Mouse (Mus musculus) NIH3T3 (cell line): ENCODE results near the gene Tmub2.

Experiments used
- DNase-seq: peaks from one replicate; pipeline ENCODE4 v3.0.0-alpha.2; 2012; ENCODE audit warnings: low read depth

The Tmub2 gene

DNA sequence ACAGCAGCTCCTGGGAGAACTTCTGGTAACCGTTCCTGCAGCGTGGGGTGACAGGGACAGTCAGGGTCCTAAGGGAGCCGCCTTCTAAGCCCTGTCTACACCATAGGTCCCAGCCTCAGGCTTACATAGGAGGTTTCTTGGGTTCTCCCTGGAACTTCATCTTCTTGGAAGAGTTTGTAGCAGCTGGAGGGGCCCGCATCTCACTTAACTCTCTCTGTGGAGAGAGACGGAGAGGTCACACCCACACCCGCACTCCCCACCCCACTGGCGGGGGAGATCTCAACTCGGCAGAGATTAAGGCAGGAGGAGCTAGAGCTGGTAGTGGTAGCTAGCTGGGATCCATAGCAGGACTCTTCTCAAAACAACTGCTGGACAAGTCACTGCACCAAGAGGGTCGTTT, 23.4 kb downstream of the Tmub2 start:
- no peak for DNase-seq

DNA sequence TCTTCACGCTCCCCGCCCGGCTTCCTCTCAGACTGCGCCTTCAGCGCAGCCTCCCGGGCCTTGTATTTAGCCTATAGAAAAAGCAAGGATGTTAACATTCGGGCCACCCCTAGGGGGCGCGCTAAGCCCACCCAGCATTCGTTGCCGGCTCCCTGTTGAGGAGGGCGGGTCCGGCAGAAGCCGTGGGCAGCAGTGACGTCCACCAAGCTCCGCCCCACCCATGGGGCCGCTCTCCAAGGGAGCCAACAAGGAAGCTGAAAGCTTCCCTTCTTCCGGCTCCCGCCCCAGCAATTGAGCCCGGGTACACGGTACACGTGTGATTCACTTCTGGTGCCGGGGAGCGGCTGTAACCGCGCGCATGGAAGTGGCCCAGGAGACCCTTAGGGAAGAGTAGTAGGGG, 24.2 kb downstream of the Tmub2 start:
- peak; percentile 99 for DNase-seq

DNA sequence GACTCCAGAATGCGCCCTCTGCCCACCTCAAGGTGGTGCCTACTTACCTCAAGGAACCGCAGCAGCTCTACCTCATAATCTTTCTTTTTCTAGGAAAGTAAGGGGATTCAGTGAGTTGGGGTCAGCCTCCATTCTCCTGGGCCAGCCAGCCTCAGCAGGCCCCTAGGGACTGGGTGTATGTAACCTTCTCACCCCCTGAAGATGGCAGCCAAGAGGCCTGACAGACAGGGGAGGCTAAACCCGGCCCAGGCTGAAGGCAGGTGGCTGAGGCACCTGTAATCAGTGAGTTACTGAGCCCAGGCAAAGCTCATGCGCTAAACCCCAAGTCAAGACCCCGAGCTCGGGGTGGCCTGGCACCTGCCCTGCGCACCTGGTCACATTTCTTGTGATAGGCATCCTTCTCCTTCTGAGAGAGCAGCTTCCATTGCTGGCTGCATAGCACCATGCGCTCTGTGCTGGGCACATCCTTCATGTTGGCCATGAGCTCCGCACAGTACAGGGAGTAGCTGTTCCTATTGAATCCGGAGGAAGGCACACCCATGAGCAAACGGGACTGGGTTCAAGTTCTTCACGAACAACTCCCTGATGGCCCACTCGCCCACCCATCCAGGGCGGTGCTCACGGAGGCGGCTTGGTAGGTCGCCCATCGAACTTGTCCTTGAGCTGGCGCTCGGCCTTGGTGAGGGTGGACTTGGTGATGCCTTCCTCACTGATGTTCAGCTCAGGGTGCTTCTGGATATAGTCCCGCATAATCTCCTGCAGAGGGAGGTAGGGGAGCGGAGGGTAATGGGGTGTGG, 25.3 kb downstream of the Tmub2 start:
- no peak for DNase-seq

DNA sequence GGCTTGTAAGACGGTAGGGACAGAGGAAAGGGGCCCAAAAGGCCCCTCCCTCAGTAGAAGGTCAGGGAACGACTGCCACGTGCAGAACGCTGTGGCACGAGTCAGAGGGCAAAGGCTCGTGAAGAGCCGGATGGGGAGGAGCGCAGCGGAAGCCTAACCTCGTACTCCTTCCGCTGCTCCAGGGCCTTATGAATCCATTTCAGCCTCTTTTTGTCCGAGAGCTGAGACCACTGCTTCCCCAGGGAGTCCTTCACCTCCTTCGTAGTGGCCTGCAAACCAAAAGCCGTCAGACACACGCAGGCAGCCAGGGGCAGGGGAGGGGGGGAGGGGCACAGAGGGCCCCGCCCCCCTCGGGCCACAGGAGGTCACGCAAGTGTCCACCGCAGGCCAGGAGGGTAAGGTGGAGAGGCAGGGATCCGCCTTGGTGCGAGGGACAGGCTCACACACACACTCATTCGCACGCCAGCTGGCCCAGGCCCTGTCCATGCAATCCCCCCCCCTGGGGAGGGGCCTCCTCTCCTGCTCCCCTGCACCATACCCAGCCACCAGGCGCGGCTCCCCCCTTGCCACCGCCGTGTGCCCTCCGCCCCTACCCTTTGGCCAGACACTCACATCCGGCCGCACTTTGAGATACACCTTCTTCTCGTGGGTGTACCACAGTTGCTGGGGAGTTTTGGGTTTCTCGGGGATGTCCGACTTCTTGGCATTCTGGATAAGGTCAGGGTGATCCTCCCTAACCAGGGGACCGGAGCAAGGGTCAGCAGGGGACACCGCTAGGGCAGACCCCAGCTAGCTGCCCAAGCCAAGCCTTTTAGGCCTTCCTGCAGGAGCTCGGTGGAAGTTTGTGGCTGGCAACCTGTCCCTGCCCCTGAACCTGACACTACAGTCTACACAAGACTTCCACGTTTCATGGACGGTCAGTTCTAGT, 26.3 kb downstream of the Tmub2 start:
- DNase-seq = no peak

DNA sequence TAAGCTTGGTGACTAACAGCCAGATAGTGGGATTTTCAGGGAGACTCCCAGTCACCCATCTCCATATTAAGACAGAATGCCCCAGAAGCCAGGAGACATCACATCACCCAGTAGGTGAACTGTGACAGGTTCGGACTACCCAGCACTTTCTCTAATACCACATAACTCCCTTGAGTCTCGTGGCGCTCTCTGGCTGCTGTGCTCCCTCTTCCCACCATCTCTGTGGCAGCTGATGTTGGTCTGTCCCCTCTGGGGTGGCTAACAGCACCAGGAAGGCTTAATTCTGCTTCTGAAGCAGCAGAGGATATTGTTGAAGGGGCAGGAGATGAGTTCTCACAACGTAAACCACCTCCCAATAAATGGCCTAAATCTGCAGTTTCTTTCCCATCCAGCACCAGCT, 27.2 kb downstream of the Tmub2 start:
- DNase-seq = no peak

DNA sequence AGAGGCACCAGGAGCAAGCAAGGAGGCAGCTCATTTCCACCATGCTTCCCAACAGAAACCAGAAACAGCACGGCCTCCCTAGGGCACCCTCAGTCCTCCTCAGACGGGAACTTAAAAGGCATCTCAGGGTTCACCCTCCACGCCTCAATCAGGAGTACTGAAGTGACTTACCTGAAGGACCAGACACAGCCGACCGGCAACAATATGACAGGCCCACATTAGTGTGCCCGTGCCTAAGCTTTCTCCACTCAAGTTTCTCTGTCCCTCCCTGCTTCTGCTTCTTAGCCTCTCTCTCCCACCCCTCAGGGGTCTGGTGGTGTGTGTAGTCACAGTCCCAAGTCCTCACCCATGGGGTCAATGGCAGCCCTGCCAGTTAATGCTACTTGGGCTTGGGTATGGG, 27.9 kb downstream of the Tmub2 start:
- no peak for DNase-seq

DNA sequence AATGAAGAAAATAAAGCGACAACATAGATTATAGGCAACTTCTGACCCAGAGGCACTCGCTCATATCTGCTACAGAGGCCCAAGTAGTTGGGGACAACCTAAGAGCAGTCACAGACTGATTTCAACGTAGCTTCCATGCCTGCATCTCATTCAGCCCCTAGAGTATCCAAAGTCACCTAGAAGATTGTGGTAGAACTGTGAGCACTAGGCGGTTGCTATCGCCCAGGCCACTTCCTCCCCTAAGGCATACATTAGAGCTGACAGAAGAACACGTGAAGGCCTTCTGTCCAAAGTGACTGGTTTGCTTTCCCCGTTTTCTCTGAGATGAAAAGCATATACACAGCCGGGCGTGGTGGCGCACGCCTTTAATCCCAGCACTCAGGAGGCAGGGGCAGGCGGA, 29.6 kb downstream of the Tmub2 start:
- DNase-seq = no peak

DNA sequence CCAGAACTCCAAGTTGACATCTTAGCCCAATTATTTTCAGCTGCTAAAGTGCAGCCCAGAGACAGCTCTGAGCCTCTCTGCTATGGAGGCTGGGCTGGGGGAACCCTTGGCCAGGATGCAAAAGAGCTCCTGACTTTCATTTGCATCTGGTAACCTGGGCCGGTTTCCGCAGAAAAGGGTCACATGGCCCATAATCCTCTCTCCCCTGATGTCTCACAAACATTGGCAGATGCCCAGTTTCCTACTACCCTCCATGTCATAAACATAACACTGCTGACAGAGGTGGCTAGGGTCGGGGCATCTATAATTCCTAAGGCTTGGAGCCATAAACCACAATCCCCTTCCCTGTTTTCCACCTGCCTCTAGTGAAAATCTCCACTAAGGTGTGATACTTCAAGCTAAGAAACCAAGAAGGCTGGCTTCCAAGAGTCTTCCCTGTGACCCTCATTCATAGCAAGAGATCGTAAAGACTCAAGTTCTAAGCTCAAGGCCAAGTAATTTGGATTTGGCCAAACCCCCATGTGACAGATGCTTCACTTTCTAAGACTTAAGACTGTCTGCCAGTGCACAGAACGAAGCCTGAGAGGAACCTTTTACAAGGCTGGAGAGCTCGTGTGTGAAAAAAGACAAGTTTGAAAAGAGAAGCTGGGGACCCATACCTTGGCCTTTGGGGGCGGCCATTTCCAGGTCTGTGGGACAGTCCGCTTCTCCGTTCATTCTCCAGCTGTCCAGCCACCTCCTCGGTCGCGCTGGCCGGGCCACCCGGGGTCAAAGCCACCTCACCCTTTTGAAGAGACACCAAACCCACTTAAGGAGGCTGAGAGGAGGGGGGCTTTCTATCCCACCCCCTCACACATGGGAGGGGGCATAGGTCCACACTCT, 31.2 kb downstream of the Tmub2 start:
- peak; percentile 57 for DNase-seq

DNA sequence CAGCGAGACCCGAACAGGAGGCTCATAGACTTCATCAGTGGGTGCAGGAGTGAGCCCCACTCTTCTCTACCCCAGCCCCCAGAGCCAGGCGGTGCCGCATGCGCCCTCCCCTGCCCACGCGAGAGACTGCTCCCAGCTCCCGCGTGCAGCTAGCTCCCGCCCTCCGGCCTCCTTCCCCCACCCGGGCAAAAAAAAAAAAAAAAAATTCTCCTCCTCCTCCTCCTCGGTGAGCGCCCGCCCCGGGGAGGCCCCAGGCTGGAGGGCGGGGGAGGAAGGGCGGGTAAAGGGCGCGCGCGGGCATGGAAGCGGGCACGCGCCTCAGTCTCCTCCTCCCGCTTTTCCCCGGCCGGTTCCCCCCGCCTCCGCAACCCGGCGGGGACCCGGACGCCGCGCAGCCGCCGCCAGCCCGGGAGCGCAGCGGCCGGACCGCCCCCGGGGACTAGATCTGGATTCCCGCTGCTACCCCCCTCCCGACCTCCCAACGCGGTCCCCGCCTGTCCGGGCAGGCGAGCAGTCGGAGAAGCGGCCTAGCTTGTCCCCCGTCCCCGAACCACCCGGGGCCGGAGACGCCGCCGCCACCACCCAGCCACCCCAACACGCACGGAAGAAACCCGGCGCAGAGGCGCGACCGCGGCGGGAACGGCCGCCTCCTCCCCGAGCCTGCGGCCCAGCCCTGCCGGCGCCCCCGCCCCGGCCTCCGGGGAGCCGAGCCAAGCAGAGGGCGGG, 32.0 kb downstream of the Tmub2 start:
- DNase-seq = peak; percentile 94

DNA sequence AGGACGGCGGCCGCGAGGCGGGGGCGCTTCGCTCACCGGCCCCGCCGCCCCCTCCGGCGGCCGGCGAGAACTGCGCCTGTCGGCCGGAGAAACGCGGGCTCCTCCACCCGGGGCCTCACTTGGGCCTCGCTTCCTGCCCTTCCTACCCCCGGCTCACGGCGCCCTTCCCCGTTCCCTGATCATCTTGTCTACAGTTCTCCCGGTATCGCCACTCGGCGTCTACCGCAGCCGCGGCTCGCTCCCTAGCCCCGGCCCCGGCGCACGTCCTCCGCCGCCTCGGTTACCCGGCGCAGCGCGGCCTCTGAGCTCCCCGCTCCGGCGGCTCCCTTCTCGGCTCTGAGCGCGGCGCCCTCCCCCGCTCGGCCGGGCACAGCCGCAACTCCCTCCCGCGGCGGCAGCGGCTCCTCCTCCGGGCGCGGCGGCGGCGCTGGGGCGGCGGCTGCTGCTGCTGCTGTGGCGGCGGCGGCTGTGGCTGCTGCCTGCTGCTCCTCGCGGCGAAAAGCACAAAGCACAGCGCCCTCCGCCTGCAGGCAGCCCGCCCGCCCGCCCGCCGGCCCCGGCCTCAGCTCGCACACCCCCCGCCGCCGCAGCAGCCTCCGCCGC, 32.7 kb downstream of the Tmub2 start:
- peak; percentile 85 for DNase-seq

DNA sequence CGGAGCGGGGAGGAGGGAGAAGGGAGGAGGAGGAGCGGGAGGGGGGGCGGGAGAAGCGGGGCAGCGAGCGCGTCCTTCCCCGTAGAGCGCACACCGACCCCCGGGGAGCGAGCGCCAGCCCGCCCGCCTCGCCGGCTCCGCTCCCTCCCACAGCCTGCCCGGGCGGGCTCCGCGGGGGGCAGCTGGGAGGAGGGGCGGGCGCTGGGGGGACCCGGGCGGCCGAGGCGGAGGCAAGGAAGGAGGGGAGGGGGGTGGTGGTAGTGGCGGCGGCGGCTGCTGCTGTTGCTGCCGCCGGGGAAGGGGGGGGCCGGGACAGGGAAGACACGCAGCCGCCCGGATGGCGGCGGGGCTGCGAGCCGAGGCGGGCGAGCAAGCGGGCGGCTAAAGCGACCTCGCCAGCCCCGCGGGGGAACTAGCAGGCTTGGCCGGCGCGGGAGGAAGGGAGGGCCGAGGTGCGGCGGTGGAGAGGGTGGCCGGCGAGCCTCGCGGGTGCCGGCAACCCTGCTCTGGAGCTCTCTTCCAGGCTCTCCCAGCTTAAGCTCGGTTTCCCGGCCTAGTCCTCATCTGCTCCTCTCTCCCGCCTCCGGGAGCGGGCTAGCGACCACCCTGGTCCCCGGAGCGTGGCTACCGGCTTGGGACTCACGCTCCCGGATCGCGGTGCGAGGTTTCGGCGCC, 33.3 kb downstream of the Tmub2 start:
- peak; percentile 85 for DNase-seq

DNA sequence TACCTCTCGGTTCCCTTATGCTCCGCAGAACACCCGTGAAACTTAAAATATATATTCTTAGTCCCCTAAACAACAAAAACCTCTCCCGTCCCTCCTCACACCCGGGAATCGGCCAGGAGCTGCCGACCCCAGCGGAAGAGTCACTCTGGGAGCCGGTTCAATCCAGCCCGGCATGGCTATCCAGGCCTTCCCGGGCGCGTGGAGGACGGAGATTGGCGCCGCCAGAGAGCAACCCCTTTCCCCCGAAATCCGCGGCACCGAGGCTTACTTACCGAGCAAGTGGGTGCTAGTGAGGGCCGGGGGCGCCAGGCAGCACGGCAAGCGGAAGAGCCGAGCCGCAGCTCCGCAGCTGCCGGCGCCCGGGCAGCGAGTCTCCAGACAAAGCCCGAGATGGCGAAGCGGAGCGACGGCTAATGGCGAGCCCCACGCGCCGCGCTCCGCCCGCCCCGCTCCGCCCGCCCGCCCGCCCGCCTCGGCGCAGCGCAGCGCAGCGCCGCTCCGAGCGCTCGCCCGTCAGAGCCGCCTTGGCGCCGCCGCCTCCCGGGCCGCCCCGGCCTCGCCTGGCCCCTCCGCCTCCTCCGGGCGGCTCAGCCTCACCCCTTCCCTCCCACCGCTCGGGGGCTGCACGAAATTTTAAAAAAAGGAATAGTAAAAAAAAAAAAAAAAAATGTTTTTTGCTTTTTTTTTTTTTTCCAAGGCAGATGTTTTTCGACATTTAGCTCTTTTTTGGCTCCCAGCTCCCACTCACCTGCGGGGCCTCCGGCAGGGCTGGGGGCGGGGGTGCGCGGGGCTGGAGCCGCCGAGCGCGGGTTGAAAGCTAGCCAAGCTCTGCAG, 34.1 kb downstream of the Tmub2 start:
- DNase-seq = peak; percentile 81

DNA sequence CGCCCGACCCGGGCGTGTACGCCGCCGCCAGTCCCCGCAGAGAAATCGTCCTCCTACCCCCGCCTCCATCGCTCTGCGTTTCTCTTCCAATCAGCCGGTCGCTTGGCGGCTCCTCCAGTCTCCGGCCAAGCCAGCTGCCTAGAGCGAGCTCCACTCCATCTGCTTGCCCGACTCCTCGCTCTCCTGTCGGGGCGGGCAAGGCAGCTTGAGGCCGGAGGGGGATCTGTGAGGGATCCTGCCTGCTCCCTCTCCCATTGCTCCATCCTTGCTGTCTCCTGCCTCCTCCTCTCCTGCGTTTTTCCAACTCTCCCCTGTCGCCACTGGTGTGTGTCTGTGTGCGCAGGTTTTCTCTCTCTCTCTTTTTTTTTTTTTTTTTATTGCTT, 34.7 kb downstream of the Tmub2 start, which contains the start of gene Ubtf:
Gene Ubtf (minus strand): TSS at position 333 of the 383 bp plus-strand sequence.
- DNase-seq = peak; percentile 90

DNA sequence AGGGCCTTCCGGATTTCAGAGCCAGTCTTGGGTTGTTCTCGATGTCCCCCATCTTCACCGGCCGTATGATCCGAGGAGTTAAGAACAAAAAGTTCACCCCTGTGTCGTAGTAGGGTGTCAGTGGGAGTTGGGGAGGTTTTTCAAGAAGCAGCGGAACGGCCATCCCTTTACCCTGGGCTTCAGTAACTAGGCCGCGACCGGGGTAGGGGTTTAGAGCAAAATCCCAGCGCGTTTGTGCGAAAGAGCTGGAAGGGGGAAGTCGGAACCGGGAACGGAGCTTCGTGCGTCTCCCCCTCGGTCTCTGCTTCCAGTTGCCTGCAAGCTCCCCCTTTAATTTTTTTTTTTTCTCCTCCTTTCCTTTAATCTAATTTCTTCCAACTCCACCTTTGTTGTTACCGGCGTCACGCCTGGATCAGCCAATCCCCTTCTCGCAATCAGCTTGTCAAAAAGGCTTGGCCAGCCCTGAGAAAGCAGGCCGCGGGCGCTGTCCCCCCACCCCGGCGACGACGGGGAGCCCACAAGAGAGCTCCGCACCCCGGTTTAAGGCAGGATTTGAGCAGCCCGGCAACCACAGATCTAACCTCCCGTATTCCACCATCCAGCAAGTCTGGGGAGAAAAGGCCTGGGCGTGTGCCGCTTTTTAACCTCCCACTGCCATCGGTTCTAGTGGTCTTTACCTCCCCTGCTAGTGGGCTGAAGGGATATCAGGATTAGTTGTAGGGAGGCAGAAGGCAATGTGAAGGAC, 35.4 kb downstream of the Tmub2 start:
- peak; percentile 92 for DNase-seq

DNA sequence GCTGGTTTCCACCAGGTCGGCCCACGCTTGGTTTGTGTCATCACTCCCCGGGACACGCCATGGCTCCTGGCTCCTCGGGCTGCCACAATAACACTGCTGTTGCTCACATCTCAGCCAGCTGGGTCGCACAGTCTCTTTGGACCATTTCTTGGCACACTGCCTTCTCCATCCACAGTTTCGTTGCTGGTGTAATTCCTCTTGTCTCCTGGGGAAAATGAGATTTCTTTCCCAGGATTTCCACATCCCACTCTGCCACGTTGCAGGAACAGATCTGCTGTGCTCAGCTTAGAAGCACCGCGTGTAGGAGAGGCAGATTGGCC, 35.9 kb downstream of the Tmub2 start:
- DNase-seq = peak; percentile 92

DNA sequence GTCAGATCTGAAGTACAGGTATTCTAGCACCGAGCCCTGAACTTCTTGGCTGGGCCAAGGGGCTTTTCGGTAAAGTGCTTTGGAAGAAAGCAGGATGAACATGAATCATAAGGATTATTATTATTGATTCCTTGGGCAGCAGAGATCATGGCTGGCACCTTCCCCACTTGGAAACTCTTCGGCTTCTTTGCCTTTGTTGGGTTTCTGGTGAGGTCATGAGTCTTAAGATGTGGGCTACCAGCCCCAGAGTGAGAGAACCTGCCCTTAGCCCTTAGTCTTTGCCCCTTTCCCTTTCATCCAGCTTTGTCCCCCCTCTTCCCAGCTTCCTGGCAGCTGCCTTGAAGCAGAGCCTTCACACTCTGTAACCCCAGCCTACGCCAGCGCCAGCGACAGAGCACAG, 37.2 kb downstream of the Tmub2 start:
- DNase-seq = no peak

DNA sequence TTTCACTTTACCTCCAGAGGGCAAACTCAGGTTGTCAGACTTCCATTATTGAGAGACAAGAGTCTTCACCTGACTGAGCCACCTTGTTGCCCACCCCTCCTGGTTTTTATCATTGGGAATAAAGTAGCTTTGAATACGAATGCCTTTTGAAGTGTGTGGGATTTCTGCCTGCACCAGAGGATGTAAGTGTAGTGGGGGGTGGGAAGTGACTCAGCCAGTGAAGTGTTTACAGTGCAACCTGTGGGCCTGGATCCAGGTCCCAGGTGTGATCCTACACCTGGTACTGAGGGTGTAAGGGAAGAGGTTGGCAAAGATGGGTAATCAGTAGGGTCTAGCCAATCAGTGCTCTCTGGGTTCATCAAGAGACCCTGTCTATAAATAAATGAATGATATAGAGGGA, 38.8 kb downstream of the Tmub2 start:
- DNase-seq = no peak

DNA sequence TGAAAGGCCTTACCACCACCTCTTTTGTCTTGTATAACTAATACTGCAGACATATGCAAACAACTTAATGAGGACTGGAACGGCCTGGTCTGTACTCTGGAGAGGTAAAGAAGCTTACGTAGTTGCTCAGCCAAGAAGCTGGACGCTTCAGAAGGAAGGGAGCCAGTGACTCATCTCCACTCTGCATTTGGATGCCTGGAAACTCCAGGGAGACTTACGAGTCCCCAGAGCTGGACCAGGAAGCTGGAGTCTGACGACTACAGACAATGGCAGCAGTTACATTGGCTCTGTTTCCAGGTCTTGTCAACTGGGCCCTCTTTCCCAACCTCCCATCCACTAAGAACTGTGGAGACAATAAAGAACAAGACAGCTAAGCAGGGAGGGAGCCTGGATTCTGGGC, 42.5 kb downstream of the Tmub2 start:
- peak; percentile 73 for DNase-seq

DNA sequence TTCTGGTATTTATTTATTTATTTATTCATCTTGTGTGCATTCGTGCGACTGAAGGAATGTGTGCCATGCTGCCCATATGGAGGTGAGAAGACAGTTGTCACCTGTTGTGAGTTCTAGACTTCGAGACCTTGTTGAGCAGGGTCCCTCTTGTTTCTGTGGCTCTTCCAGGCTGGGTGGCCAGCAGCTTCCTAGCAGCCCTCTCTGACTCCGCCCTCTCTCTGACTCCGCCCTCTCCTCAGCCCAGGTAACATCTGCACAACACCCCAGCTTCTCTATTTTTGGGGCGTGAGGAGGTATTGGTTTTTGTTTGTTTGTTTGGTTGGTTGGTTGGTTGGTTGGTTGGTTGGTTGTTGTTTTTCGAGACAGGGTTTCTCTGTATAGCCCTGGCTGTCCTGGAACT, 43.1 kb downstream of the Tmub2 start:
- DNase-seq = no peak
